Mouse (Mus musculus): ENCODE data around the gene Actg1. TPM values are rescaled to one million over a fixed set of nuclear protein-coding genes. Genes with fewer than 3 reads are reported as not detected.

Actg1 gene
- polyA plus RNA-seq, 1 experiment from 2014 or later, result 559 TPM

GRCm38 (mm10) chr11:120317456-120317855 is 30.9 kb downstream of the Actg1 start:
- H3K4me3 ChIP-seq (replicated peaks), result no peak overlapping the region
- no peak for ATAC-seq (ENCODE audit: insufficient read depth)
- H3K4me2 ChIP-seq, result peak overlapping the region; percentile 95
- H3K9me3 ChIP-seq (replicated peaks), result no peaks in the 10 kb centered on the region
- no peak overlapping the region for H3K9ac ChIP-seq
- H3K36me3 ChIP-seq (replicated peaks), result no peaks in the 10 kb centered on the region
- 50% methylated on average over 7 of the region's 7 CpGs for WGBS (ENCODE audit: insufficient replicate concordance)
- H3K4me1 ChIP-seq (replicated peaks), result peaks cover 31% of the 10 kb centered on the region
- peak overlapping the region; percentile 89; the same call in 1 of the 2 replicates for H3K27ac ChIP-seq (replicated peaks)
- H3K27me3 ChIP-seq, result no peaks in the 10 kb centered on the region

DNA sequence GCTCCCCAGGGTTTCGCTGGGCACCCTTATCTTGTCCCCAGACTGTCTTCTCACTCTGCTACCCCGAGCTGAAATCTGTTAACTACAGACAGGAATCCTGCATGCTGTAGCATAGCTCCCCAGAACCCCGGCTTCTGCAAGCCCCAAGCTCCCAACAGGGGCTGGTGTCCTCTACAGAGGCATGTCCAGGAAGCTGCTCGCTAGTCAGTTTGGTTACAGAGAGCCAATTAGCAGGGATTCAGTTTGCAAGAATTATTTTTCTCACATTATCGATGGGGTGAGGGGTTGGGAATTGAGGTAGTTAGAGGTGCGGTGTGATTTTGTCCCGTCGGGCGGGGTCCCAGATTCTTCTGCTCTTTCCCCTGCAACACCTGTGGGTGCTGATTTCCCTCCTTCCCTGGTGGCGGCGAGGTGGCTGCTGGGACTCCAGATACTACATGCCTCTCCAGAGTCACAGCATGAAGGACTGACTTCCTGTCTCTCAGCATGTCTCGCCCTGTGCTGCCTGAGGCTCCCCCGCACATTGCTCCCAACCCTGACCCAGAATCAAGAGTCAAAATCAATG is 31.6 kb downstream of the Actg1 start:
- H3K9ac ChIP-seq, result peak overlapping the region; percentile 68
- peak overlapping the region; percentile 95 for H3K4me2 ChIP-seq
- peak overlapping the region; percentile 89 for H3K27ac ChIP-seq (replicated peaks)
- H3K36me3 ChIP-seq (replicated peaks), result no peaks in the 10 kb centered on the region
- peaks cover 31% of the 10 kb centered on the region for H3K4me1 ChIP-seq (replicated peaks)
- ATAC-seq (ENCODE audit: insufficient read depth), result peak; percentile 54
- peak overlapping the region; percentile 62 for H3K4me3 ChIP-seq (replicated peaks)
- H3K27me3 ChIP-seq, result no peaks in the 10 kb centered on the region
- WGBS (ENCODE audit: insufficient replicate concordance), result 8% methylated on average over 13 of the region's 13 CpGs
- no peaks in the 10 kb centered on the region for H3K9me3 ChIP-seq (replicated peaks)

DNA sequence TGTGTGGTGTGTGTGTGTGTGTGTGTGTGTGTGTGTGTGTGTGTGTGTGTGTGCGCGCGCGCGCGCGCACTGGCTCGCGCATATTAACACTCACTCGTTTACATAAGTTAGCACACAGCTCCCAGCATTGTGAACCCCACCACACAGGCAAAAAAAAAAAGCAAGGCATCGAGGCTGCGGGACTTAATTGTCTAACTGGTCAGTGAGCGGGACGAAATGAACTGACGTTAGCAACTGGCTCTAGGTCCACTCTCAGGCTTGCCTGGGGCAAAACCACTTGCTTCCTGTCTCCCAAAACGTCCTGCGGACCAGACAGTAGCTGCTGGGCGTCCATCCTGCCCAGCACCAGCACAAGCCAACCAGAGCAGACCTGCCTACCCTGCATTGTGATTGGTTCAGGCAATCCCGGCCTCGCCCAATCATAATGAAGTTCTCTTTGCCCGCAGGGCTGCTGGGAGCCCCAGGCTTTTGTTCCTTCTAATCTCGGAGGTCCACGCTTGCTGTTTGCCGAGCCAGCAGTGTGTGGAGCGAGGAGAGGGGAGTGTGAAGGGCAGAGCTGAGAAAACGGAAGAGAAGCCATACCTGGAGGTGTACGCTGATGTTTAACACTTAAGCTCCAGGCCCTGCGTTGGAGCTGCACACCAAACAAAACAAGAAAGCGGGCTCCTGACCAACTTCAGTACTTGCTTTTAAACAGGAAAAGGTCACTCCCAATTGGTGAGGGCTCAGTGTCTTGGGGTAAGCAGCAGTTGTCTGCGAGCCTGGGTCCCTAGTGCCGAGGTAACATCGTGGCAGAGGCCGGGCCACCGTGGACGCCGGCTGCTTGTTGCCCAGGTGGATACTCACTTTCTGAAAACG is 32.3 kb downstream of the Actg1 start:
- 6% methylated on average over 37 of the region's 37 CpGs for WGBS (ENCODE audit: insufficient replicate concordance)
- Histone ChIP-seq H3K4me2 (peak overlapping the region; percentile 95), H3K9me3 (replicated peaks) (no peaks in the 10 kb centered on the region), H3K36me3 (replicated peaks) (no peaks in the 10 kb centered on the region), H3K4me3 (replicated peaks) (peak overlapping the region; percentile 62), H3K27ac (replicated peaks) (peak overlapping the region; percentile 89), H3K4me1 (replicated peaks) (peaks cover 38% of the 10 kb centered on the region), H3K9ac (peak overlapping the region; percentile 68), H3K27me3 (0 out of 2 replicates have a peak, but pooled peaks cover 7% of the 10 kb centered on the region)
- peak; percentile 97 for ATAC-seq (ENCODE audit: insufficient read depth)

GRCm38 (mm10) chr11:120315416-120315761 is 33.0 kb downstream of the Actg1 start:
- peak overlapping the region; percentile 62 for H3K4me3 ChIP-seq (replicated peaks)
- no peak for ATAC-seq (ENCODE audit: insufficient read depth)
- peak overlapping the region; percentile 95 for H3K4me2 ChIP-seq
- H3K9me3 ChIP-seq (replicated peaks), result no peaks in the 10 kb centered on the region
- peaks cover 45% of the 10 kb centered on the region for H3K4me1 ChIP-seq (replicated peaks)
- no peaks in the 10 kb centered on the region for H3K36me3 ChIP-seq (replicated peaks)
- peak overlapping the region; percentile 68 for H3K9ac ChIP-seq
- peaks cover 11% of the 10 kb centered on the region for H3K27me3 ChIP-seq
- H3K27ac ChIP-seq (replicated peaks), result peak overlapping the region; percentile 89
- WGBS (ENCODE audit: insufficient replicate concordance), result 33% methylated on average over 4 of the region's 4 CpGs

GRCm38 (mm10) chr11:120314721-120315415 is 33.5 kb downstream of the Actg1 start:
- no peaks in the 10 kb centered on the region for H3K9me3 ChIP-seq (replicated peaks)
- H3K4me1 ChIP-seq (replicated peaks), result peaks cover 48% of the 10 kb centered on the region
- H3K4me2 ChIP-seq, result peak overlapping the region; percentile 95
- 71% methylated on average over 16 of the region's 16 CpGs for WGBS (ENCODE audit: insufficient replicate concordance)
- no peaks in the 10 kb centered on the region for H3K36me3 ChIP-seq (replicated peaks)
- peaks cover 17% of the 10 kb centered on the region for H3K27me3 ChIP-seq
- H3K4me3 ChIP-seq (replicated peaks), result peak overlapping the region; percentile 62
- peak overlapping the region; percentile 89 for H3K27ac ChIP-seq (replicated peaks)
- peak overlapping the region; percentile 68 for H3K9ac ChIP-seq
- ATAC-seq (ENCODE audit: insufficient read depth), result no peak

GRCm38 (mm10) chr11:120313906-120314685 is 34.2 kb downstream of the Actg1 start:
- H3K9me3 ChIP-seq (replicated peaks), result no peaks in the 10 kb centered on the region
- H3K4me3 ChIP-seq (replicated peaks), result no peak overlapping the region
- H3K4me2 ChIP-seq, result no peak overlapping the region
- H3K4me1 ChIP-seq (replicated peaks), result peaks cover 48% of the 10 kb centered on the region
- ATAC-seq (ENCODE audit: insufficient read depth), result no peak
- H3K27ac ChIP-seq (replicated peaks), result no peak overlapping the region
- H3K9ac ChIP-seq, result no peak overlapping the region
- H3K27me3 ChIP-seq, result peaks cover 22% of the 10 kb centered on the region
- 57% methylated on average over 6 of the region's 6 CpGs for WGBS (ENCODE audit: insufficient replicate concordance)
- H3K36me3 ChIP-seq (replicated peaks), result no peaks in the 10 kb centered on the region

DNA sequence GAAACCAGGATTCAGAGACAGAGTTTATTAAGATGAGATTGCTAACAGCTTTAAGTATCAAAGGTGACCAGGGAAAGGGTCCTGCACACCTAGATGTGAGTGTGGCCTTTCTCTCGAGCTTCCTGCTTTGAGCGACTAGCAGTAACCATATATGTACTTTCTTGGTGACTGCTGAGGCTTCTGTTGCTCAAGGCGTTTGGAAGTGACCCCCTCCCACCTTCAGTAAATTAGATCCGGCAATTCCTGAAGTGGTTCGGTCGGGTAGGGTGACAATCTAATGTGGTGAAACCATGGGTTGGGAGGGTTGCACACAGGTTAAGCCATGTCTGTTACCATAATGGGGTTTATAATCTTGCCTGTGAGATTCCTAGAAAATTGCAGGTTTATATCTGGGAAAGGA is 36.3 kb downstream of the Actg1 start:
- Histone ChIP-seq H3K36me3 (replicated peaks) (no peaks in the 10 kb centered on the region), H3K9me3 (replicated peaks) (no peaks in the 10 kb centered on the region), H3K4me1 (replicated peaks) (peaks cover 58% of the 10 kb centered on the region), H3K9ac (no peak overlapping the region), H3K27ac (replicated peaks) (no peak overlapping the region), H3K27me3 (peaks cover 39% of the 10 kb centered on the region), H3K4me2 (no peak overlapping the region), H3K4me3 (replicated peaks) (no peak overlapping the region)
- no peak for ATAC-seq (ENCODE audit: insufficient read depth)
- 76% methylated on average over 6 of the region's 6 CpGs for WGBS (ENCODE audit: insufficient replicate concordance)

DNA sequence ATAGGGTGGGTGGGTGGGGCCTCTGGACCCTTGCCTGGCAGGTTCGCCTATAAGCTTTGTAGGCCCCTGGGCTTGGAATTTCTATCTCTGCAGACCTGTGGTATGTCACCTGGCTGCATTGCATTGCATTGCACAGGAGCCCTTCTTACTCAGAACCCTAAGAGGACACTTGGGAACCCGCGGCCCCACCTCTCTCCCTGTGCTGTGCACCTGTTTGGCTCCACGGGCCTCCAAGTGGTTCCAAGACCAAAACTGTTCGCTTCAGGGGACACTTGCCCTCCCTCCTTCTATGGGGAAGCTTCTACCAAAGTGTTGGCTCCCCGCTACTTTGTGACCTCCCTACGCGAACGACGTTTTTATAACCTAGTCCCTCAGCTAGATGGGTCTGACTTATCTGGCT is 36.8 kb downstream of the Actg1 start:
- 63% methylated on average over 10 of the region's 10 CpGs for WGBS (ENCODE audit: insufficient replicate concordance)
- H3K4me1 ChIP-seq (replicated peaks), result peaks cover 58% of the 10 kb centered on the region
- peak overlapping the region; percentile 95 for H3K4me2 ChIP-seq
- H3K9me3 ChIP-seq (replicated peaks), result no peaks in the 10 kb centered on the region
- peak overlapping the region; percentile 64 for H3K4me3 ChIP-seq (replicated peaks)
- H3K27me3 ChIP-seq, result peaks cover 44% of the 10 kb centered on the region
- no peaks in the 10 kb centered on the region for H3K36me3 ChIP-seq (replicated peaks)
- no peak for ATAC-seq (ENCODE audit: insufficient read depth)
- peak overlapping the region; percentile 70; the same call in 1 of the 2 replicates for H3K9ac ChIP-seq
- H3K27ac ChIP-seq (replicated peaks), result peak overlapping the region; percentile 51

GRCm38 (mm10) chr11:120310813-120311312 is 37.5 kb downstream of the Actg1 start:
- Histone ChIP-seq H3K27ac (replicated peaks) (peak overlapping the region; percentile 51), H3K27me3 (peaks cover 51% of the 10 kb centered on the region), H3K9me3 (replicated peaks) (no peaks in the 10 kb centered on the region), H3K4me2 (peak overlapping the region; percentile 95), H3K4me1 (replicated peaks) (peaks cover 61% of the 10 kb centered on the region), H3K36me3 (replicated peaks) (no peaks in the 10 kb centered on the region), H3K9ac (peak overlapping the region; percentile 70), H3K4me3 (replicated peaks) (peak overlapping the region; percentile 64)
- ATAC-seq (ENCODE audit: insufficient read depth), result peak; percentile 81
- WGBS (ENCODE audit: insufficient replicate concordance), result 2% methylated on average over 45 of the region's 45 CpGs

DNA sequence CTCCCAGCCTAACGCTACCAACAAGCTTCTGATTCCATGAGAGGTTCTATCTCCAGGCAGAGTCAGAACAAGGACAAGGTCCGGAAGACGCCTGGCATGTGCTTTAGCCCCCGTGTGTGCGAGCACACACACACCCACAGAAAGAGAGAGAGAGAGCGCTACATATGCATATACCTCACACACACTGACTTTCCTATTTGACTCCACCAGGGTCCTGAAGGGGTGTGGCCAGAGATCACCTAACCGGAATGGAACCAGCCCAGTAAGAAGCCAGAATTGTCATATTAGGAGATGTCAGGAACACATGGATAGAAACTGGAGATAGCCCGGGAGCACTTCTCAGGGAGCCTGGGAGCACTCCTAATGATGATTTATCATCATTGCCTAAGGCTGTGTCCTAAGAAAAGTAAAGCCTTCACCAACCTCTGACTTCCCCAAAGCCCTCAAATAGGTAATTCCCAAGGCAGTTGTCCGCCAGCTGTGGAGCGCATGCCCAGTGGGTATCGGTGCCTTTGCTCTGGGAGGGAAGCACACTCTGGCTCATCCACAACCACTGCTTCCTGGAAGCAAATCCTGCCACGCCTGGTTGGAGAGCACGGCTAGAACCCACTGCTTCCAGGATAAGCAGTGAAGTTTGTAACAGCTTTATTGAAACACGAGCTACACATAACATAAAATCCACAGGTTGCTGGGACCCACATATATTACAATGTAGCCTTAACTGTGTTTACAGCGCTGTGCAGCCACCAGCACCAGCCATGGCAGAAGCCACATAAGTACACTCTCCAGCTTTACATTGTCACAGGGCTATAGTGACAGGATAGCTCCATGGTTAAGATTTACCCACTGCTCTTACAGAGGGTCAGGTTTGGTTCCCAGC is 39.7 kb downstream of the Actg1 start:
- Histone ChIP-seq H3K27ac (replicated peaks) (no peak overlapping the region), H3K4me1 (replicated peaks) (peaks cover 67% of the 10 kb centered on the region), H3K4me3 (replicated peaks) (no peak overlapping the region), H3K36me3 (replicated peaks) (no peaks in the 10 kb centered on the region), H3K4me2 (0 out of 2 replicates have a peak overlapping the region, but pooled peaks have one; percentile 27), H3K27me3 (peaks cover 51% of the 10 kb centered on the region), H3K9ac (no peak overlapping the region), H3K9me3 (replicated peaks) (no peaks in the 10 kb centered on the region)
- ATAC-seq (ENCODE audit: insufficient read depth), result no peak
- WGBS (ENCODE audit: insufficient replicate concordance), result 42% methylated on average over 15 of the region's 15 CpGs

Data from liver, embryonic 15.5 days (tissue).